Mouse (Mus musculus): ENCODE measurements around the gene Gm27179. TPM values are rescaled to one million over a fixed set of nuclear protein-coding genes. Genes with fewer than 3 reads are reported as not detected.
"Not testable (repeated sequence)": the region's sequence is repeated elsewhere in the genome, so short reads cannot be mapped to it uniquely, and the experiment has no call there.

Gm27179 gene
- polyA plus RNA-seq, 1 experiment: not detected

- not testable (repeated sequence) for H3K79me3 ChIP-seq (ENCODE audit: low read depth); H3K4me3 ChIP-seq (ENCODE audit: insufficient read depth, poor library complexity, severe bottlenecking); H3K36me3 ChIP-seq (ENCODE audit: control insufficient read depth, insufficient read depth); H3ac ChIP-seq (ENCODE audit: control insufficient read depth, insufficient read length, low read depth); H3K27me3 ChIP-seq (ENCODE audit: control insufficient read depth, insufficient read depth, insufficient read length); H3K79me2 ChIP-seq (ENCODE audit: control insufficient read depth, insufficient read depth)
Measured at GRCm38 (mm10) chr14:69520810-69521209, 8.5 kb upstream of the Gm27179 start.

GRCm38 (mm10) chr14:69507000-69507399 lies 5.3 kb downstream of the Gm27179 start:
- not testable (repeated sequence) for H3K79me2 ChIP-seq (ENCODE audit: control insufficient read depth, insufficient read depth); H3K27me3 ChIP-seq (ENCODE audit: control insufficient read depth, insufficient read depth, insufficient read length); H3K79me3 ChIP-seq (ENCODE audit: low read depth); H3ac ChIP-seq (ENCODE audit: control insufficient read depth, insufficient read length, low read depth); H3K4me3 ChIP-seq (ENCODE audit: insufficient read depth, poor library complexity, severe bottlenecking); H3K36me3 ChIP-seq (ENCODE audit: control insufficient read depth, insufficient read depth)

GRCm38 (mm10) chr14:69503174-69503573 lies 9.2 kb downstream of the Gm27179 start, which contains the start of gene Gm16867:
Gene Gm16867, minus strand, starts transcription at chr14:69503362.
- H3ac ChIP-seq (ENCODE audit: control insufficient read depth, insufficient read length, low read depth); H3K27me3 ChIP-seq (ENCODE audit: control insufficient read depth, insufficient read depth, insufficient read length); H3K36me3 ChIP-seq (ENCODE audit: control insufficient read depth, insufficient read depth); H3K79me3 ChIP-seq (ENCODE audit: low read depth); H3K4me3 ChIP-seq (ENCODE audit: insufficient read depth, poor library complexity, severe bottlenecking); H3K79me2 ChIP-seq (ENCODE audit: control insufficient read depth, insufficient read depth): not testable (repeated sequence)

- not testable (repeated sequence) for H3K36me3 ChIP-seq (ENCODE audit: control insufficient read depth, insufficient read depth); H3K79me3 ChIP-seq (ENCODE audit: low read depth); H3K79me2 ChIP-seq (ENCODE audit: control insufficient read depth, insufficient read depth); H3K4me3 ChIP-seq (ENCODE audit: insufficient read depth, poor library complexity, severe bottlenecking); H3ac ChIP-seq (ENCODE audit: control insufficient read depth, insufficient read length, low read depth); H3K27me3 ChIP-seq (ENCODE audit: control insufficient read depth, insufficient read depth, insufficient read length)
Measured at GRCm38 (mm10) chr14:69502440-69503150, 9.8 kb downstream of the Gm27179 start.

- not testable (repeated sequence) for H3K36me3 ChIP-seq (ENCODE audit: control insufficient read depth, insufficient read depth); H3K27me3 ChIP-seq (ENCODE audit: control insufficient read depth, insufficient read depth, insufficient read length); H3K79me3 ChIP-seq (ENCODE audit: low read depth); H3ac ChIP-seq (ENCODE audit: control insufficient read depth, insufficient read length, low read depth); H3K4me3 ChIP-seq (ENCODE audit: insufficient read depth, poor library complexity, severe bottlenecking); H3K79me2 ChIP-seq (ENCODE audit: control insufficient read depth, insufficient read depth)
Measured at GRCm38 (mm10) chr14:69496259-69496658, 16.1 kb downstream of the Gm27179 start.

GRCm38 (mm10) chr14:69494946-69495345 lies 17.4 kb downstream of the Gm27179 start:
- not testable (repeated sequence) for H3K27me3 ChIP-seq (ENCODE audit: control insufficient read depth, insufficient read depth, insufficient read length); H3K79me2 ChIP-seq (ENCODE audit: control insufficient read depth, insufficient read depth); H3ac ChIP-seq (ENCODE audit: control insufficient read depth, insufficient read length, low read depth); H3K79me3 ChIP-seq (ENCODE audit: low read depth); H3K36me3 ChIP-seq (ENCODE audit: control insufficient read depth, insufficient read depth); H3K4me3 ChIP-seq (ENCODE audit: insufficient read depth, poor library complexity, severe bottlenecking)

- H3ac ChIP-seq (ENCODE audit: control insufficient read depth, insufficient read length, low read depth); H3K36me3 ChIP-seq (ENCODE audit: control insufficient read depth, insufficient read depth); H3K79me3 ChIP-seq (ENCODE audit: low read depth); H3K79me2 ChIP-seq (ENCODE audit: control insufficient read depth, insufficient read depth); H3K27me3 ChIP-seq (ENCODE audit: control insufficient read depth, insufficient read depth, insufficient read length); H3K4me3 ChIP-seq (ENCODE audit: insufficient read depth, poor library complexity, severe bottlenecking): not testable (repeated sequence)
Measured at GRCm38 (mm10) chr14:69494522-69494921, 17.8 kb downstream of the Gm27179 start.

- not testable (repeated sequence) for H3K36me3 ChIP-seq (ENCODE audit: control insufficient read depth, insufficient read depth); H3ac ChIP-seq (ENCODE audit: control insufficient read depth, insufficient read length, low read depth); H3K27me3 ChIP-seq (ENCODE audit: control insufficient read depth, insufficient read depth, insufficient read length); H3K4me3 ChIP-seq (ENCODE audit: insufficient read depth, poor library complexity, severe bottlenecking); H3K79me2 ChIP-seq (ENCODE audit: control insufficient read depth, insufficient read depth); H3K79me3 ChIP-seq (ENCODE audit: low read depth)
Measured at GRCm38 (mm10) chr14:69488001-69488400, 24.3 kb downstream of the Gm27179 start.

GRCm38 (mm10) chr14:69485466-69486135 lies 26.7 kb downstream of the Gm27179 start:
- not testable (repeated sequence) for H3K4me3 ChIP-seq (ENCODE audit: insufficient read depth, poor library complexity, severe bottlenecking); H3K36me3 ChIP-seq (ENCODE audit: control insufficient read depth, insufficient read depth); H3K79me3 ChIP-seq (ENCODE audit: low read depth); H3K79me2 ChIP-seq (ENCODE audit: control insufficient read depth, insufficient read depth); H3K27me3 ChIP-seq (ENCODE audit: control insufficient read depth, insufficient read depth, insufficient read length); H3ac ChIP-seq (ENCODE audit: control insufficient read depth, insufficient read length, low read depth)

GRCm38 (mm10) chr14:69473941-69474646 lies 38.3 kb downstream of the Gm27179 start:
- not testable (repeated sequence) for H3K79me3 ChIP-seq (ENCODE audit: low read depth); H3ac ChIP-seq (ENCODE audit: control insufficient read depth, insufficient read length, low read depth); H3K79me2 ChIP-seq (ENCODE audit: control insufficient read depth, insufficient read depth); H3K27me3 ChIP-seq (ENCODE audit: control insufficient read depth, insufficient read depth, insufficient read length); H3K36me3 ChIP-seq (ENCODE audit: control insufficient read depth, insufficient read depth); H3K4me3 ChIP-seq (ENCODE audit: insufficient read depth, poor library complexity, severe bottlenecking)

- not testable (repeated sequence) for H3K4me3 ChIP-seq (ENCODE audit: insufficient read depth, poor library complexity, severe bottlenecking); H3K27me3 ChIP-seq (ENCODE audit: control insufficient read depth, insufficient read depth, insufficient read length); H3K79me3 ChIP-seq (ENCODE audit: low read depth); H3K79me2 ChIP-seq (ENCODE audit: control insufficient read depth, insufficient read depth); H3ac ChIP-seq (ENCODE audit: control insufficient read depth, insufficient read length, low read depth); H3K36me3 ChIP-seq (ENCODE audit: control insufficient read depth, insufficient read depth)
Measured at GRCm38 (mm10) chr14:69473322-69473721, 39.0 kb downstream of the Gm27179 start.
